Mouse (Mus musculus): ENCODE results near the gene Socs7.
A peak's percentile ranks its signal among the peaks of the same experiment; 100 is the strongest.

Gene Socs7

GRCm38 (mm10) chr11:97415330-97415711, 53.0 kb downstream of the Socs7 start, which contains the start of gene Arhgap23:
Gene Arhgap23 (plus strand): TSS chr11:97415533.
- DNase-seq (ENCODE audit: extremely low read depth, low read depth, low spot score): no peak

- no peak for DNase-seq (ENCODE audit: extremely low read depth, low read depth, low spot score)
These were observed 53.6 kb downstream of the Socs7 start for GRCm38 (mm10) chr11:97415712-97416636.

GRCm38 (mm10) chr11:97416637-97417035, 54.3 kb downstream of the Socs7 start:
- DNase-seq (ENCODE audit: extremely low read depth, low read depth, low spot score): no peak

- no peak for DNase-seq (ENCODE audit: extremely low read depth, low read depth, low spot score)
These were observed 56.6 kb downstream of the Socs7 start for GRCm38 (mm10) chr11:97418834-97419539.

GRCm38 (mm10) chr11:97419540-97419900, 57.2 kb downstream of the Socs7 start:
- peak; percentile 74 for DNase-seq (ENCODE audit: extremely low read depth, low read depth, low spot score)

GRCm38 (mm10) chr11:97422507-97422906, 60.2 kb downstream of the Socs7 start:
- no peak for DNase-seq (ENCODE audit: extremely low read depth, low read depth, low spot score)

- no peak for DNase-seq (ENCODE audit: extremely low read depth, low read depth, low spot score)
These were observed 61.8 kb downstream of the Socs7 start for GRCm38 (mm10) chr11:97424092-97424692.

GRCm38 (mm10) chr11:97424802-97425201, 62.5 kb downstream of the Socs7 start:
- DNase-seq (ENCODE audit: extremely low read depth, low read depth, low spot score): no peak

- no peak for DNase-seq (ENCODE audit: extremely low read depth, low read depth, low spot score)
These were observed 65.7 kb downstream of the Socs7 start for GRCm38 (mm10) chr11:97427794-97428725.

- DNase-seq (ENCODE audit: extremely low read depth, low read depth, low spot score): no peak
These were observed 66.4 kb downstream of the Socs7 start for GRCm38 (mm10) chr11:97428726-97429077.

- DNase-seq (ENCODE audit: extremely low read depth, low read depth, low spot score): no peak
These were observed 67.3 kb downstream of the Socs7 start for GRCm38 (mm10) chr11:97429615-97430014.

- DNase-seq (ENCODE audit: extremely low read depth, low read depth, low spot score): no peak
These were observed 69.7 kb downstream of the Socs7 start for GRCm38 (mm10) chr11:97432015-97432414.

GRCm38 (mm10) chr11:97432983-97433539, 70.7 kb downstream of the Socs7 start:
- DNase-seq (ENCODE audit: extremely low read depth, low read depth, low spot score): no peak

GRCm38 (mm10) chr11:97434121-97434520, 71.8 kb downstream of the Socs7 start:
- DNase-seq (ENCODE audit: extremely low read depth, low read depth, low spot score): no peak

- DNase-seq (ENCODE audit: extremely low read depth, low read depth, low spot score): peak; percentile 86
These were observed 72.5 kb downstream of the Socs7 start for GRCm38 (mm10) chr11:97434704-97435454.

- DNase-seq (ENCODE audit: extremely low read depth, low read depth, low spot score): no peak
These were observed 73.6 kb downstream of the Socs7 start for GRCm38 (mm10) chr11:97435808-97436491.

- DNase-seq (ENCODE audit: extremely low read depth, low read depth, low spot score): no peak
These were observed 75.4 kb downstream of the Socs7 start for GRCm38 (mm10) chr11:97437745-97438144.

- DNase-seq (ENCODE audit: extremely low read depth, low read depth, low spot score): no peak
These were observed 76.5 kb downstream of the Socs7 start for GRCm38 (mm10) chr11:97438868-97439267.

- no peak for DNase-seq (ENCODE audit: extremely low read depth, low read depth, low spot score)
These were observed 77.6 kb downstream of the Socs7 start for GRCm38 (mm10) chr11:97439935-97440334.
